26 mouse cellular contexts compared by ENCODE assay signal in genomic region chr6:146960956-146961355, GRCm38 (mm10). TPM values are rescaled to one million over a fixed set of nuclear protein-coding genes. Genes with fewer than 3 reads are reported as not detected.
DNase-seq lines count a peak whose midpoint lies in the region; ATAC-seq and TF ChIP-seq lines count a peak whose summit lies in the region.
"Had no signal": no experiment of that assay in that cellular context is flagged by ENCODE, and none has a peak within 500 bp of the region (broad histone marks: within the 10 kb centered on the region; RNA-seq: fewer than 3 reads in every experiment).

No protein-coding gene starts in this region.

- 60% methylated on average over 5 of the region's 5 CpGs for WGBS in forebrain, postnatal 0 days
- WGBS in forebrain, embryonic 16.5 days: 70% methylated on average over 5 of the region's 5 CpGs
- WGBS in lung, postnatal 0 days: 52% methylated on average over 5 of the region's 5 CpGs

- no peak overlapping the region for H3K4me3 ChIP-seq in forebrain, postnatal 0 days (ENCODE audit: low read depth, low read length)
- H3K4me3 ChIP-seq in forebrain, embryonic 16.5 days (replicated peaks; ENCODE audit: low read length): no peak overlapping the region
- no peak overlapping the region for H3K4me3 ChIP-seq in lung, postnatal 0 days (ENCODE audit: low read depth, low read length)
- H3K4me3 ChIP-seq: embryonic facial prominence, embryonic 15.5 days; forebrain, embryonic 12.5 days; kidney, embryonic 15.5 days; midbrain, embryonic 10.5 days; neural tube, embryonic 12.5 days had no signal

- H3K9me3 ChIP-seq in forebrain, postnatal 0 days (ENCODE audit: low read length): no peaks in the 10 kb centered on the region
- H3K9me3 ChIP-seq in forebrain, embryonic 16.5 days (ENCODE audit: control insufficient read depth, low read length): no peaks in the 10 kb centered on the region
- no peaks in the 10 kb centered on the region for H3K9me3 ChIP-seq in lung, postnatal 0 days (ENCODE audit: low read length)
- H3K9me3 ChIP-seq: embryonic facial prominence, embryonic 15.5 days; forebrain, embryonic 12.5 days; G1E; kidney, embryonic 15.5 days; midbrain, embryonic 10.5 days; neural tube, embryonic 12.5 days had no signal

- TF ChIP-seq CTCF in forebrain, postnatal 0 days (IDR thresholded peaks at IDR 0.05; ENCODE audit: low read depth): no peak
- TF ChIP-seq CTCF in lung, postnatal 0 days (IDR thresholded peaks at IDR 0.05): no peak

- peak; percentile 43; the same call in 1 of the 2 replicates for ATAC-seq in forebrain, postnatal 0 days
- ATAC-seq in forebrain, embryonic 16.5 days: no peak
- ATAC-seq in lung, postnatal 0 days: peak; percentile 32; the same call in 1 of the 2 replicates
- ATAC-seq in erythroid progenitor cell, adult 5-6 weeks (replicated peaks; ENCODE audit: low FRiP score, poor library complexity, severe bottlenecking): no peak
- ATAC-seq: CD4-positive, CD25-positive, alpha-beta regulatory T cell, adult 4 months had no signal

- DNase-seq in forebrain, postnatal 0 days: no peak
- DNase-seq in heart, adult 9 months (ENCODE audit: low spot score in 2 of 2): peak; percentile 43 to 44
- DNase-seq in heart, postnatal 36 days: no peak
- no peak for DNase-seq in lung, postnatal 0 days (ENCODE audit: low spot score)
- no peak for DNase-seq in lung, postnatal 14 days
- DNase-seq in frontal cortex, adult 2 months (ENCODE audit: extremely low spot score in 1 of 2, low spot score in 1 of 2): no peak
- DNase-seq: cerebellum, adult 9-11 months; embryo, embryonic 11 days; layer of hippocampus, postnatal 36 days; left cerebral cortex, postnatal 4 days; lung, postnatal 4 days; right cerebral cortex, postnatal 14 days; thymus, postnatal 14 days had no signal

- H3K27ac ChIP-seq in forebrain, postnatal 0 days (ENCODE audit: low read depth, low read length): no peak overlapping the region
- no peak overlapping the region for H3K27ac ChIP-seq in forebrain, embryonic 16.5 days (ENCODE audit: low read length)
- H3K27ac ChIP-seq in lung, postnatal 0 days (ENCODE audit: low read length): no peak overlapping the region
- H3K27ac ChIP-seq: embryonic facial prominence, embryonic 15.5 days; forebrain, embryonic 12.5 days; kidney, embryonic 15.5 days; midbrain, embryonic 10.5 days; neural tube, embryonic 12.5 days had no signal

- H3K36me3 ChIP-seq in forebrain, postnatal 0 days (ENCODE audit: insufficient read depth): no peaks in the 10 kb centered on the region
- no peaks in the 10 kb centered on the region for H3K36me3 ChIP-seq in forebrain, embryonic 16.5 days (ENCODE audit: control insufficient read depth, insufficient read depth)
- no peaks in the 10 kb centered on the region for H3K36me3 ChIP-seq in lung, postnatal 0 days (ENCODE audit: insufficient read depth, low read length)
- H3K36me3 ChIP-seq: embryonic facial prominence, embryonic 15.5 days; forebrain, embryonic 12.5 days; G1E; kidney, embryonic 15.5 days; midbrain, embryonic 10.5 days; neural tube, embryonic 12.5 days had no signal

- no peak overlapping the region for H3K9ac ChIP-seq in forebrain, postnatal 0 days
- H3K9ac ChIP-seq in forebrain, embryonic 16.5 days (replicated peaks; ENCODE audit: low read depth, low read length): no peak overlapping the region
- no peak overlapping the region for H3K9ac ChIP-seq in lung, postnatal 0 days (replicated peaks; ENCODE audit: low read depth)
- H3K9ac ChIP-seq: embryonic facial prominence, embryonic 15.5 days; forebrain, embryonic 12.5 days; kidney, embryonic 15.5 days; neural tube, embryonic 12.5 days had no signal

- H3K27me3 ChIP-seq in forebrain, postnatal 0 days (ENCODE audit: insufficient read depth, low read length): no peaks in the 10 kb centered on the region
- H3K27me3 ChIP-seq in forebrain, embryonic 16.5 days (replicated peaks; ENCODE audit: control insufficient read depth, insufficient read depth, low read length): no peaks in the 10 kb centered on the region
- no peaks in the 10 kb centered on the region for H3K27me3 ChIP-seq in lung, postnatal 0 days (replicated peaks; ENCODE audit: insufficient read depth, low read length)
- H3K27me3 ChIP-seq: embryonic facial prominence, embryonic 15.5 days; forebrain, embryonic 12.5 days; kidney, embryonic 15.5 days; neural tube, embryonic 12.5 days had no signal

- H3K4me2 ChIP-seq in forebrain, postnatal 0 days (ENCODE audit: low read depth): no peak overlapping the region
- H3K4me2 ChIP-seq in forebrain, embryonic 16.5 days (ENCODE audit: low read length): no peak overlapping the region
- H3K4me2 ChIP-seq in lung, postnatal 0 days (replicated peaks; ENCODE audit: low read depth, low read length): no peak overlapping the region
- H3K4me2 ChIP-seq: embryonic facial prominence, embryonic 15.5 days; forebrain, embryonic 12.5 days; kidney, embryonic 15.5 days; neural tube, embryonic 12.5 days had no signal

- H3K4me1 ChIP-seq in forebrain, postnatal 0 days (ENCODE audit: insufficient read depth): no peaks in the 10 kb centered on the region
- no peaks in the 10 kb centered on the region; the same call in 1 of the 2 replicates for H3K4me1 ChIP-seq in forebrain, embryonic 16.5 days (replicated peaks; ENCODE audit: control insufficient read depth, insufficient read depth, low read length)
- peaks cover 2% of the 10 kb centered on the region; the same call in 1 of the 2 replicates for H3K4me1 ChIP-seq in lung, postnatal 0 days (ENCODE audit: insufficient read depth, low read depth, low read length)

- intact Hi-C loops in heart, postnatal 36 days (cut with DNase I): loop anchor here (1.0 to 5.0 kb wide), 2 partner anchors 74 to 128 kb away; partner anchors contain the start of gene Ppfibp1

- TF ChIP-seq EP300 in lung, postnatal 0 days (IDR thresholded peaks at IDR 0.05): no peak

RNA-seq across cellular contexts. Expression of gene 1700034J05Rik, which starts 6.7 kb away (rescaled TPM):
- not detected in 2 replicates for total RNA-seq in forebrain, postnatal 0 days (2014; rRNA removed)
- polyA plus RNA-seq in forebrain, postnatal 0 days (2015; fragmentation: Nextera tagmentation; extraction: Ambion mirVana): not detected in 2 replicates
- not detected in 2 replicates for polyA plus RNA-seq in forebrain, embryonic 16.5 days (2015; fragmentation: Nextera tagmentation; extraction: Ambion mirVana)
- not detected for total RNA-seq in heart, postnatal 36 days (2021)
- 0.13 and 0.17 TPM in 2 replicates for polyA plus RNA-seq in lung, postnatal 0 days (2015; fragmentation: Nextera tagmentation; extraction: Ambion mirVana)
- not detected in 2 replicates for polyA plus RNA-seq in frontal cortex, adult 2 months (2012; rRNA removed)
- not detected in 2 replicates for total RNA-seq in erythroid progenitor cell, adult 5-6 weeks (2015; ENCODE audit: low replicate concordance)
- not detected in 2 replicates for total RNA-seq in erythroid progenitor cell, adult 5-6 weeks (2017; ENCODE audit: low replicate concordance)
- total RNA-seq: adrenal gland, postnatal 4 days; hematopoietic stem cell, adult 5-6 weeks; layer of hippocampus, postnatal 36 days; left cerebral cortex, postnatal 4 days; liver, adult 2 months had no signal
- polyA plus RNA-seq: CD4-positive, CD25-positive, alpha-beta regulatory T cell, adult 4 months; forebrain, embryonic 12.5 days; G1E; large intestine, adult 2 months; liver, adult 2 months had no signal

Comparison
In these comparisons a context has a peak if more than half of its experiments do, and no peak if none do; other contexts are left out.
1. ATAC-seq: peak in forebrain, postnatal 0 days (single experiment) and lung, postnatal 0 days (single experiment); none in forebrain, embryonic 16.5 days (single experiment) and erythroid progenitor cell, adult 5-6 weeks (single experiment).
2. DNase-seq: peak in heart, adult 9 months (2 of 2); none in forebrain, postnatal 0 days (single experiment), heart, postnatal 36 days (0 of 2), lung, postnatal 0 days (single experiment), lung, postnatal 14 days (single experiment) and frontal cortex, adult 2 months (0 of 2).